8 mouse cellular contexts compared by ENCODE assay signal in genomic region chr3:96496216-96496615, GRCm38 (mm10). TPM values are rescaled to one million over a fixed set of nuclear protein-coding genes. Genes with fewer than 3 reads are reported as not detected.
DNase-seq lines count a peak whose midpoint lies in the region; ATAC-seq and TF ChIP-seq lines count a peak whose summit lies in the region.
"Had no signal": no experiment of that assay in that cellular context is flagged by ENCODE, and none has a peak within 500 bp of the region (broad histone marks: within the 10 kb centered on the region; RNA-seq: fewer than 3 reads in every experiment).

No protein-coding gene starts in this region.

- H3K9me3 ChIP-seq in kidney, embryonic 15.5 days (replicated peaks): no peaks in the 10 kb centered on the region
- peaks cover 10% of the 10 kb centered on the region for H3K9me3 ChIP-seq in ES-Bruce4 (replicated peaks; ENCODE audit: control insufficient read depth, insufficient read depth, low read length, poor library complexity, severe bottlenecking)
- no peaks in the 10 kb centered on the region for H3K9me3 ChIP-seq in embryonic facial prominence, embryonic 12.5 days
- H3K9me3 ChIP-seq in liver, embryonic 14.5 days (ENCODE audit: control insufficient read depth, low read length): no peaks in the 10 kb centered on the region

- H3K9ac ChIP-seq in kidney, embryonic 15.5 days: no peak overlapping the region
- 0 out of 2 replicates have a peak overlapping the region, but pooled peaks have one; percentile 54 for H3K9ac ChIP-seq in ES-Bruce4 (ENCODE audit: low read depth, poor library complexity, severe bottlenecking)
- H3K9ac ChIP-seq in embryonic facial prominence, embryonic 12.5 days: no peak overlapping the region
- no peak overlapping the region for H3K9ac ChIP-seq in liver, embryonic 14.5 days (replicated peaks)

- peak overlapping the region; percentile 94; the same call in 1 of the 2 replicates for H3K4me2 ChIP-seq in kidney, embryonic 15.5 days
- H3K4me2 ChIP-seq in embryonic facial prominence, embryonic 12.5 days (replicated peaks): peak overlapping the region; percentile 73; the same call in 1 of the 2 replicates
- peak overlapping the region; percentile 90 for H3K4me2 ChIP-seq in liver, embryonic 14.5 days (ENCODE audit: low read depth)

- no peaks in the 10 kb centered on the region for H3K36me3 ChIP-seq in kidney, embryonic 15.5 days
- no peaks in the 10 kb centered on the region for H3K36me3 ChIP-seq in ES-Bruce4 (ENCODE audit: control insufficient read depth, insufficient read depth, low read length, poor library complexity, severe bottlenecking)
- H3K36me3 ChIP-seq in embryonic facial prominence, embryonic 12.5 days: no peaks in the 10 kb centered on the region
- H3K36me3 ChIP-seq in liver, embryonic 14.5 days (replicated peaks; ENCODE audit: control insufficient read depth, insufficient read depth, low read depth): no peaks in the 10 kb centered on the region

- H3K4me1 ChIP-seq in kidney, embryonic 15.5 days: peaks cover 7% of the 10 kb centered on the region
- H3K4me1 ChIP-seq in ES-Bruce4 (ENCODE audit: control insufficient read depth, insufficient read depth, low read length): no peaks in the 10 kb centered on the region
- H3K4me1 ChIP-seq in embryonic facial prominence, embryonic 12.5 days: no peaks in the 10 kb centered on the region
- H3K4me1 ChIP-seq in liver, embryonic 14.5 days (replicated peaks; ENCODE audit: control insufficient read depth in 2 of 2, insufficient read depth in 2 of 2, low read length in 1 of 2): peaks cover 0 to 15% of the 10 kb centered on the region in 2 experiments; a peak in 3 of 4 replicates

- H3K27me3 ChIP-seq in kidney, embryonic 15.5 days: no peaks in the 10 kb centered on the region
- no peaks in the 10 kb centered on the region for H3K27me3 ChIP-seq in ES-Bruce4 (ENCODE audit: control insufficient read depth, insufficient read depth, low read length, poor library complexity, severe bottlenecking)
- H3K27me3 ChIP-seq in embryonic facial prominence, embryonic 12.5 days: no peaks in the 10 kb centered on the region
- H3K27me3 ChIP-seq in liver, embryonic 14.5 days (ENCODE audit: control insufficient read depth, insufficient read depth, low read length): no peaks in the 10 kb centered on the region

- 54% methylated on average over 7 of the region's 7 CpGs for WGBS in kidney, embryonic 15.5 days
- WGBS in embryonic facial prominence, embryonic 12.5 days: 61% methylated on average over 7 of the region's 7 CpGs
- 61% methylated on average over 7 of the region's 7 CpGs for WGBS in liver, embryonic 14.5 days (ENCODE audit: insufficient replicate concordance)

- no peak for TF ChIP-seq POLR2A in ES-Bruce4 (IDR thresholded peaks at IDR 0.05; ENCODE audit: insufficient read depth, low read length)

- no peak overlapping the region for H3K27ac ChIP-seq in kidney, embryonic 15.5 days
- H3K27ac ChIP-seq in ES-Bruce4 (ENCODE audit: insufficient read depth, low read length): no peak overlapping the region
- no peak overlapping the region for H3K27ac ChIP-seq in embryonic facial prominence, embryonic 12.5 days
- H3K27ac ChIP-seq in liver, embryonic 14.5 days: no peak overlapping the region

- no peak for DNase-seq in kidney, postnatal 4 days
- DNase-seq in liver, embryonic 14.5 days (ENCODE audit: low read depth in 3 of 3, low spot score in 3 of 3): no peak
- DNase-seq: heart, postnatal 36 days had no signal

- no peak for TF ChIP-seq CTCF in ES-Bruce4 (IDR thresholded peaks at IDR 0.05; ENCODE audit: low read depth, low read length)
- TF ChIP-seq CTCF in liver, embryonic 14.5 days (IDR thresholded peaks at IDR 0.05; ENCODE audit: low read depth): no peak

- TF ChIP-seq EP300 in ES-Bruce4 (IDR thresholded peaks at IDR 0.05; ENCODE audit: insufficient read depth, low read depth, low read length): no peak
- TF ChIP-seq EP300 in liver, embryonic 14.5 days (IDR thresholded peaks at IDR 0.05; ENCODE audit: low read depth): no peak

- H3K4me3 ChIP-seq in kidney, embryonic 15.5 days (replicated peaks): no peak overlapping the region
- no peak overlapping the region for H3K4me3 ChIP-seq in ES-Bruce4 (ENCODE audit: low read depth, low read length)
- no peak overlapping the region for H3K4me3 ChIP-seq in embryonic facial prominence, embryonic 12.5 days
- no peak overlapping the region for H3K4me3 ChIP-seq in liver, embryonic 14.5 days (ENCODE audit: insufficient read depth in 1 of 2, low read depth in 2 of 2, low read length in 2 of 2)

- no peak for ATAC-seq in kidney, embryonic 15.5 days (replicated peaks; ENCODE audit: low FRiP score)
- no peak for ATAC-seq in embryonic facial prominence, embryonic 12.5 days (ENCODE audit: insufficient number of reproducible peaks, insufficient read depth, low FRiP score, low TSS enrichment)
- no peak for ATAC-seq in liver, embryonic 14.5 days (ENCODE audit: insufficient read depth)
- no peak for ATAC-seq in CD4-positive, CD25-positive, alpha-beta regulatory T cell, adult 4 months
- no peak for ATAC-seq in activated CD4-positive, CD25-positive, alpha-beta regulatory T cell, adult 4 months

RNA-seq across cellular contexts. Expression of gene Hfe2, which starts 28.8 kb away (rescaled TPM):
- 1.1 and 1.8 TPM in 2 replicates for polyA plus RNA-seq in kidney, embryonic 15.5 days (2015; fragmentation: Nextera tagmentation; extraction: Ambion mirVana)
- 0.88 and 1.2 TPM in 2 replicates for polyA plus RNA-seq in ES-Bruce4 (2011; ENCODE audit: insufficient read depth, insufficient read length, low read depth, missing spikeins)
- 3.2 and 4.0 TPM in 2 replicates for polyA plus RNA-seq in embryonic facial prominence, embryonic 12.5 days (2016; fragmentation: Nextera tagmentation; extraction: Ambion mirVana)
- polyA plus RNA-seq in liver, embryonic 14.5 days (2012; rRNA removed): 3.8 and 4.5 TPM in 2 replicates
- polyA plus RNA-seq in liver, embryonic 14.5 days (2014; fragmentation: Nextera tagmentation; extraction: Ambion mirVana): 4.3 and 4.4 TPM in 2 replicates
- polyA plus RNA-seq in CD4-positive, CD25-positive, alpha-beta regulatory T cell, adult 4 months (2017; shearing (Covaris generic)): under 1 TPM in 1 of 2 experiments, not detected in 1; 0.22 TPM
- polyA plus RNA-seq in activated CD4-positive, CD25-positive, alpha-beta regulatory T cell, adult 4 months (2017; shearing (Covaris generic)): not detected

RNA-seq across cellular contexts. Expression of gene BC107364, which starts 44.1 kb away (rescaled TPM):
- 0.15 TPM in 1 of 2 replicates, not detected in the other for polyA plus RNA-seq in kidney, embryonic 15.5 days (2015; fragmentation: Nextera tagmentation; extraction: Ambion mirVana)
- 4.6 TPM in 2 replicates for polyA plus RNA-seq in ES-Bruce4 (2011; ENCODE audit: insufficient read depth, insufficient read length, low read depth, missing spikeins)
- polyA plus RNA-seq in embryonic facial prominence, embryonic 12.5 days (2016; fragmentation: Nextera tagmentation; extraction: Ambion mirVana): 0.26 TPM in 1 of 2 replicates, not detected in the other
- polyA plus RNA-seq in liver, embryonic 14.5 days (2012; rRNA removed): not detected in 2 replicates
- polyA plus RNA-seq in liver, embryonic 14.5 days (2014; fragmentation: Nextera tagmentation; extraction: Ambion mirVana): not detected in 2 replicates
- polyA plus RNA-seq in CD4-positive, CD25-positive, alpha-beta regulatory T cell, adult 4 months (2017; shearing (Covaris generic)): not detected
- under 1 TPM in 1 of 2 experiments, not detected in 1; 0.32 TPM for polyA plus RNA-seq in activated CD4-positive, CD25-positive, alpha-beta regulatory T cell, adult 4 months (2017; shearing (Covaris generic))
